Mouse (Mus musculus) forebrain, embryonic 11.5 days (tissue): ENCODE results near the gene Rnf4. TPM values are rescaled to one million over a fixed set of nuclear protein-coding genes. Genes with fewer than 3 reads are reported as not detected.

ENCODE experiments used
- ATAC-seq: fragments of 200-750 bp; cut with Nextera tagmentation; replicated peaks from 2 replicates; pipeline ENCODE4 v1.8.0; 2017; ENCODE audit warnings: moderate TSS enrichment; ENCODE audit not compliant: low FRiP score
- DNase-seq: peaks from one replicate; pipeline ENCODE4 v3.0.0-alpha.2; 2017; ENCODE audit warnings: low spot score
- H3K27ac ChIP-seq: fragments of 300-500 bp; sonication (generic); 2 replicates; pipeline ENCODE4 v1.5.1; 2014; ENCODE audit warnings: low read depth, low read length
- H3K27me3 ChIP-seq: fragments of 300-500 bp; sonication (generic); 2 replicates; pipeline ENCODE4 v1.6.1; 2014; ENCODE audit warnings: mild to moderate bottlenecking, low read length, mixed read lengths; ENCODE audit not compliant: control insufficient read depth, insufficient read depth
- H3K36me3 ChIP-seq: fragments of 300-500 bp; sonication (generic); 2 replicates; pipeline ENCODE4 v1.6.1; 2014; ENCODE audit warnings: mild to moderate bottlenecking, low read length, moderate library complexity, mixed read lengths; ENCODE audit not compliant: control insufficient read depth, insufficient read depth
- H3K4me1 ChIP-seq: fragments of 300-500 bp; sonication (generic); replicated peaks from 2 replicates; pipeline ENCODE4 v1.6.1; 2014; ENCODE audit warnings: low read length, mixed read lengths; ENCODE audit not compliant: control insufficient read depth, insufficient read depth
- H3K4me2 ChIP-seq: fragments of 300-500 bp; sonication (generic); 2 replicates; pipeline ENCODE4 v1.6.1; 2014; ENCODE audit warnings: low read depth, mild to moderate bottlenecking, low read length, moderate library complexity, mixed read lengths; ENCODE audit not compliant: severe bottlenecking
- H3K4me3 ChIP-seq: fragments of 300-500 bp; sonication (generic); 2 replicates; pipeline ENCODE4 v1.5.1; 2014; ENCODE audit warnings: low read depth, low read length
- H3K9ac ChIP-seq: fragments of 300-500 bp; sonication (generic); 2 replicates; pipeline ENCODE4 v1.6.1; 2014; ENCODE audit warnings: low read length
- H3K9me3 ChIP-seq: fragments of 300-500 bp; sonication (generic); 2 replicates; pipeline ENCODE4 v1.6.1; 2016; ENCODE audit warnings: low read length, mixed read lengths; ENCODE audit not compliant: control insufficient read depth
- WGBS: fragments of 180-500 bp; shearing (Covaris S2); extraction: QIAGEN DNeasy Blood & Tissue Kit; methylation state at CpG from one replicate; pipeline ENCODE4 v1.1.7; 2014; 5-methylcytosine and 5-hydroxymethylcytosine counted together
- polyA plus RNA-seq: library from polyadenylated mRNA; unstranded; fragments of >200 nt; fragmentation: Nextera tagmentation; extraction: Ambion mirVana; gene quantifications from 2 replicates; pipeline ENCODE4 v1.2.1, GENCODE M21; 2014

The Rnf4 gene
- polyA plus RNA-seq, 1 experiment from 2014 or later, result 199 TPM

DNA sequence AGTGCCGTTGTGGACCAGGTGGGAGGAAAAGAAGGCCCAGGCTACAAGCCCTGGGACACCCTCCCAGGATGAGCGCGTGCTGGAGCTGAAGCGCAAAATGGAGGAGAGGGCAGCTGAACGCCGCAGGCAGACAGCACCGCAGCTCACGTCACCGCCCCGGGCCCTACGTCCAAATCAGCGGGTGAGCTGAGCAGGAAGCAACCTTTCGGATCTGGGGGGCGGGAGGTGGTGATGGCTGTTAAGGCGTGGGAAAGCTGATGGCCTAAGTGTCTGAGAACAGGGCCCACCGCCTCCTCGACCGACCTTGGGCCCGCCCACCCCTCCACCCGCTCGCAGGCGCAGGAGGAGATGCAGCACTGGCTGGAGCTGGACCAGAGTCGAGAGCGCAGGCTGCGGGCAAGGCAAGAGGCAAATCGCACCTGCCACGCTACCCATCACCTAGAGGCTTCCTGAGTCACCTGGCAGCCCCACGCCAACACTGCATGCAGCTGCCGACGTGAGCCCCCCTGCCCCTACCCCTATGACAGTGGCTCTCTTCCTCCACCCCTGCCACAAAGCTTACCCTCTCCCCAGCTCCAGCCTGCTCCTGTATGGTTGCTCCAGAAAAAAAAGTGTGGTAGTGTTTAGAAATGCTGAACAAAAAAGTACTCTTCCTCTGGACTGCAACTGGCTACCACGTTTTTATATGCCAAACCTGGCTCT is 9.1 kb upstream of the Rnf4 start:
- no peak overlapping the region for H3K27ac ChIP-seq

DNA sequence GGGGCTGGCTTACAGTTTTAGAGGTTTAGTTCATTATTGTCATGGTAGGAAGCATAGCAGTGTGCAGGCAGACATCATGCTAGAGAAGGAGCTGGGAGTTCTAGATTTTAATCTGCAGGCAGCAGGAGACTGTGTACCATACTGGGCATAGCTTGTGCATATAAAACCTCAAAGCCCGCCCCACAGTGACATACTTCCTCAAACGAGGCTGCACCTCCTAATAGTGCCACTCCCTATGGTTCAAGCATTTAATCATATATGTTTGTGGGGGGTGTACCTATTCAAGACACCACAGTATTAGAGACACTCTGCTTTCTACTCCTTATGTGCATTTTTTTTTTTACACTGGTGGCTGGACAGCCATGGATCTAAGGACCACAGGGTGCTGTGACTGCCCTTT is 6.0 kb upstream of the Rnf4 start:
- WGBS, result 85% methylated on average over 2 of the region's 2 CpGs
- DNase-seq (no peak), ATAC-seq (no peak)
- Histone ChIP-seq H3K9me3 (no peaks in the 10 kb centered on the region), H3K4me2 (no peak overlapping the region), H3K4me3 (no peak overlapping the region), H3K27me3 (no peaks in the 10 kb centered on the region), H3K4me1 (peaks cover 7% of the 10 kb centered on the region), H3K9ac (no peak overlapping the region), H3K36me3 (no peaks in the 10 kb centered on the region), H3K27ac (no peak overlapping the region)

More for the DNA sequence above, 9.1 kb upstream of the Rnf4 start:
- H3K36me3 ChIP-seq, result no peaks in the 10 kb centered on the region
- no peaks in the 10 kb centered on the region for H3K27me3 ChIP-seq
- 13% methylated on average over 30 of the region's 31 CpGs for WGBS
- peaks cover 7% of the 10 kb centered on the region for H3K4me1 ChIP-seq
- peak; percentile 70 for ATAC-seq
- H3K9me3 ChIP-seq, result no peaks in the 10 kb centered on the region
- H3K4me2 ChIP-seq, result peak overlapping the region; percentile 44
- peak overlapping the region; percentile 17 for H3K4me3 ChIP-seq
- H3K9ac ChIP-seq, result peak overlapping the region; percentile 55
- DNase-seq, result peak; percentile 74

DNA sequence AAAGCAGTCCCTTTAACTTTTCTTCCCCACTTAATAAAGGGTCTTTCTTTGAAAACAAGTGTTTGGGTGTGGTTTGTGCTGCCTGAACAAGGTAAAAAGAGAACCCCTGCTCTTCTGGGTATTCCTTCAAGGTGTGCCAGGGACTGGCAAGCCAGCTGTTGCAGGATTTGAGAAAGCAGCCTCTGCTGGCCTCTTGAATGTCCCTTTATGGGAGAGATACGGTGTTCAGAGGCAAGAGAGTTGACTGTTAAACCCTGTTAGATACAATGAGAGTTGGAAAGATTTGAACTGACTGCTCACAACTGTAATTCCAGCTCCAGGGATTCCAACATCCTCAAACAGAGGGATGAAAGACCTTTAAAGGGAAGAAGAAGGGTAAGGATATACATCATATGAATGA is 2.0 kb upstream of the Rnf4 start:
- no peak overlapping the region for H3K9ac ChIP-seq
- no peaks in the 10 kb centered on the region; the same call in 1 of the 2 replicates for H3K4me1 ChIP-seq
- H3K36me3 ChIP-seq, result no peaks in the 10 kb centered on the region
- no peak overlapping the region for H3K4me2 ChIP-seq
- H3K27me3 ChIP-seq, result no peaks in the 10 kb centered on the region
- no peaks in the 10 kb centered on the region for H3K9me3 ChIP-seq
- H3K27ac ChIP-seq, result no peak overlapping the region
- H3K4me3 ChIP-seq, result no peak overlapping the region
- 97% methylated on average over 1 of the region's 1 CpGs for WGBS
- ATAC-seq (no peak), DNase-seq (no peak)

DNA sequence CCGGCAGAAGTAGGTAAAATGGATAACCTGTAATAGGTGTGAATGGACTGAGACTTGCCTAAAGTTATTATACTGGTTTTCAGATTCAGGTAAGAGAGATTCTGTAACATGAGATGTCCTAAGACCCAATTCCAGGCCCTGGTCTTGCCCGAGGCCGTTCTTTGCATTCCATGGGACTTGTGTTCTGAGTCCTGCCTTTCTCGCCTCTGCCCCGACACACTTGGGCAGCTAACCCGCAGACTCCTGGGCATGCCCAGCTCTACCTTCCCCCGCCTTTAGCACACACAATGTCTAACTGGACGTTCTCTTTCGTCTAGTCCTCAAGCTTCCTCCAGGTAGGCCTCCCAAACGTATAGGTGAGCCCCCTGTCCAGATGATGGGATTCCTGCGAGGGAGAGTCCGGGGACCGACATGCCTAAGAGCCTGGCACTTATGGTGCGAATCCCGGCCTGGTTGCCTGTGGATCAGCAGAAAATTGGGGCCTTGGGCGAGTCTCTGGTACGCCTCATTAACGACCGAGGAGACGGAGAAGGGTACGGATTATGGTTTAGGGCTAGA is 471 bp upstream of the Rnf4 start:
- no peak; the same call in 1 of the 2 replicates for ATAC-seq
- 3% methylated on average over 21 of the region's 21 CpGs for WGBS

DNA sequence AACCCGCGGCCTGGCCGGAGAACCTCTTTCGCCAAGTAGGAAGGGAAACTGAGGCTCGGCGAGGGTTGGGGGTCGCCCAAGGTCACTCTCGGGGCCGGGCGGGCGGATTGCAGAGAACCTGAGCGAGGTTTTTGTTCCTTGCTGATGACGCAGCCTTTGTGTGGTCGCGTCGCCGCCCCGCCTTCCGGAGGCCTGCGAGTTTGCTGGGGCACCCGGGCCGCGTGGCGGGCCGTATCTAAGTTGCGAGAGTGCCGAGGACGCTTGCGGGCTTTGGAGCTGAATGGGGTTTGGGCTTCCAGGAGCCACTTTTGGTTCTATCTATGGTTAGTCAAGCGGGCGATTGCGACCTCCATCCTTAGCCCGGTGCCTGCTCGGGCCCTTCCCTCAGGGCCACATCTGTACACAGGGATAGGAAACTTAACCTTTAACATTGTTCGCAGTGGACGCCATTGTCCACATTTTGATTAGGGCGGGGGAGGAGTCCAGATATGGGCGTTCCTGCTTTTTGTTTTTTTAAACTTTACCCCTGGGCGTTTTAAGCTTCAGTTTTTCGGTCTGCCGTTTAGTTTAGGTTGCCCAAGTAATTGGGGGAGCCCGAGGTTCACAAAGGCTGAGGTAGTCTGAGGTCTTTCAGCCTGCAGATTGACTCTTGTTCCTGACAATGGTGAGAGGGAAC is 824 bp downstream of the Rnf4 start:
- H3K4me1 ChIP-seq, result no peaks in the 10 kb centered on the region; the same call in 1 of the 2 replicates
- DNase-seq (peak; percentile 85), ATAC-seq (peak; percentile 63)
- H3K4me3 ChIP-seq, result peak overlapping the region; percentile 98
- peak overlapping the region; percentile 95 for H3K27ac ChIP-seq
- H3K4me2 ChIP-seq, result peak overlapping the region; percentile 91
- no peaks in the 10 kb centered on the region for H3K9me3 ChIP-seq
- peak overlapping the region; percentile 98 for H3K9ac ChIP-seq
- H3K27me3 ChIP-seq, result no peaks in the 10 kb centered on the region
- H3K36me3 ChIP-seq, result no peaks in the 10 kb centered on the region
- WGBS, result under 1% methylated on average over 42 of the region's 42 CpGs

More for the DNA sequence above, 471 bp upstream of the Rnf4 start:
- peak overlapping the region; percentile 95 for H3K9ac ChIP-seq
- no peak for DNase-seq
- no peaks in the 10 kb centered on the region for H3K9me3 ChIP-seq
- peak overlapping the region; percentile 98 for H3K4me3 ChIP-seq
- peak overlapping the region; percentile 54 for H3K27ac ChIP-seq
- no peaks in the 10 kb centered on the region for H3K36me3 ChIP-seq
- H3K4me1 ChIP-seq, result no peaks in the 10 kb centered on the region; the same call in 1 of the 2 replicates
- H3K4me2 ChIP-seq, result peak overlapping the region; percentile 85
- no peaks in the 10 kb centered on the region for H3K27me3 ChIP-seq

DNA sequence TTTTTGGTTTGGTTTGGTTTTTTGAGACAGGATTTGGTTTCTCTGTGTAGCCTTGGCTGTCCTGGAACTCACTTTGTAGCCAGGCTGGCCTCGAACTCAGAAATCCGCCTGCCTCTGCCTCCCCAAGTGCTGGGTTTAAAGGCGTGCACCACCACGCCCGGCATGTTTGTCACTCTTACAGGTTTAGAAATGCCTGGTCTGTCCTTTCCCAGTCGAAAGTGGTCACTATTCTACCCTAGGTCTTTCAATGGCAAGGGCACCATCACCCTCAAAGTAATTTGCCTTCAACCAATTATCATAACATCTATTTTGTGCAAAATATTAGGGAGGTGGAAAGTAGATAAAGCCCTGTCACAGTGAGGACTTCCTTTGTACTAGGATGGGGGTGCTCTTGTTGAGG is 4.2 kb downstream of the Rnf4 start:
- no peak overlapping the region for H3K27ac ChIP-seq
- H3K9ac ChIP-seq, result no peak overlapping the region
- H3K4me1 ChIP-seq, result no peaks in the 10 kb centered on the region; the same call in 1 of the 2 replicates
- no peak overlapping the region for H3K4me2 ChIP-seq
- H3K9me3 ChIP-seq, result no peaks in the 10 kb centered on the region
- 95% methylated on average over 6 of the region's 6 CpGs for WGBS
- no peak overlapping the region for H3K4me3 ChIP-seq
- DNase-seq (no peak), ATAC-seq (no peak)
- H3K27me3 ChIP-seq, result no peaks in the 10 kb centered on the region
- H3K36me3 ChIP-seq, result peaks cover 5% of the 10 kb centered on the region; the same call in 1 of the 2 replicates

DNA sequence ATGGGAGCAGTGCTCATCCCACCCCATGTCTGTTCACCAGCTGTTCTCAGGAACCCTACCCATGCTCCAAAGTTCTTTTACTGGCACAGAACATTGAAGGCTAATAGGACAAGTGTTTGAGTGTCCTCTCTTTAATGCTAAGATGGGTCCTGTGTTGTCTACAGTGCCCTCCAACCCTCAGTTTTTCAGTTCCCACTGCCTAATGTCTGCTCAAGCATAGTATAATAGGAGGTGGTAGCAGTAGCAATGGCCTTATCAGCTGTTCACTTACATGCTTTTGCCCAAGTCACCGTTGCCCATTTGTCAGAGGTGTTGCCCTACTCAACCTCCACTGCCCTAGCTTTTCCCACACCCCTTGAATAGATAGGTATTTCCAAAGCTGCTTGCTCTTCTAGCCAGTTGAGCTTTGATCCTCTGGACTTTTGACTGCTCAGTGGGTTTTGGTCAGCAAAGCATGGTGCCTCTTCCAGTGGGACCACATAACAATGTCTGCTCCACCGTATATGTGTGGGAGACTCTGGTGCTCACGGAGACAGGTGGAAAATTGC is 16.1 kb downstream of the Rnf4 start:
- Histone ChIP-seq H3K4me3 (no peak overlapping the region), H3K4me1 (no peaks in the 10 kb centered on the region), H3K27me3 (no peaks in the 10 kb centered on the region), H3K36me3 (peaks cover 27% of the 10 kb centered on the region; the same call in 1 of the 2 replicates), H3K9me3 (no peaks in the 10 kb centered on the region), H3K27ac (no peak overlapping the region), H3K4me2 (no peak overlapping the region), H3K9ac (no peak overlapping the region)
- DNase-seq (no peak), ATAC-seq (no peak)
- WGBS, result 94% methylated on average over 3 of the region's 3 CpGs

DNA sequence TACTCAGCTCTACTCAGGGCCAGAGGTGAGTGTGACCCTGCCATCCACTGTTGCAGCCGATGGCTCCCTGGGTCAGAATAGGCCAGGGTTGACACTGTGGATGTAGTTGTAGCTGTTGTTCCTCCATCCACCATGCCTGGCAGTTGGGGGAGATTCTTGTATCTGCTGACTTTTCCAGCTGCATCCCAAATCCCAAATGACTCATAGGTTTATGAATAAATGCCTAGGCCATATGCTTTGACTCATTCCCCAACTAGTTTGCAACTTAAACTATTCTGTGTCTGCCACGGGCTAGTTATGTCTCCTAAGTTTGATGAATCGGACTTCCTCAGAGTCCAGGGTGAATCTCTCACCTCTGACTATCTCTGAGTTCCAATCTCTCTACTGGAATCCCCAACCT is 24.2 kb downstream of the Rnf4 start:
- Histone ChIP-seq H3K4me1 (no peaks in the 10 kb centered on the region), H3K36me3 (peaks cover 4% of the 10 kb centered on the region; the same call in 1 of the 2 replicates), H3K27ac (no peak overlapping the region), H3K27me3 (no peaks in the 10 kb centered on the region), H3K4me2 (no peak overlapping the region), H3K4me3 (no peak overlapping the region), H3K9ac (no peak overlapping the region), H3K9me3 (no peaks in the 10 kb centered on the region)
- WGBS, result 85% methylated on average over 3 of the region's 3 CpGs
- ATAC-seq, result no peak
- DNase-seq, result no peak
